Mouse (Mus musculus): ENCODE results near the gene Tmem253. TPM values are rescaled to one million over a fixed set of nuclear protein-coding genes. Genes with fewer than 3 reads are reported as not detected.

Tmem253 gene
- polyA plus RNA-seq, 1 experiment from 2014 or later = 0.43 TPM

DNA sequence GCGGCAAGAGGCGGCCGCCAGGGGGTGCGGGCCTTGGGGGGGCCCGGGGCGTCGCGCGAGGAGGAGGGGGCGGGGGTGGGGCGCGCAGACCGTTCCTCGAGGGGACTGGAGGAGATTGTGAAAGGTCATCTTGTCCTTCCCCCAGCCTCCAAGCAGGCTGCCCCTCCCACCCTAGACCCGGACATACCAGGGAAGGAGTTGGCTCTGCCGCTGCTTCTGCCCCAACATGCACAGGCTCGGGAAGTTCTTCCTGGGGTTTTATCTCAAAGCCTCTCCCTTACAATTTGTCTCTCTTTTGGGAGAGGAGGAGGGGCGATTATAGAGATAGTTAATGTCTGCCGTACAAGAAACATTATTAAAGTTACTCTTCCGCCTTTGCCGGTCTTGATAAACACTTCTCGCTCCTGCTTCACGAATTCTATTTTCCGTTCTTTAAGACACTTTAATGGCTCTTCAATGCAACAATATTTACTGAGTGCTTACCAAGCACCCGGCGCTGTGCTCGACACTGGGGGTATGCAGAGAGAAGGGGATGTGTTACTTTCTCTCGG is 622 bp upstream of the Tmem253 start:
- peak overlapping the region; percentile 94 for H3K9ac ChIP-seq
- H3K4me3 ChIP-seq = peak overlapping the region; percentile 74
- H3K27me3 ChIP-seq (replicated peaks) = no peaks in the 10 kb centered on the region
- WGBS = 2% methylated on average over 26 of the region's 28 CpGs
- peak; percentile 42; the same call in 1 of the 2 replicates for ATAC-seq (ENCODE audit: extremely low read depth, insufficient number of reproducible peaks, low FRiP score, low TSS enrichment)
- H3K4me2 ChIP-seq = peak overlapping the region; percentile 89
- no peaks in the 10 kb centered on the region for H3K9me3 ChIP-seq
- no peaks in the 10 kb centered on the region for H3K36me3 ChIP-seq
- H3K27ac ChIP-seq (replicated peaks) = peak overlapping the region; percentile 98
- peaks cover 76% of the 10 kb centered on the region for H3K4me1 ChIP-seq

DNA sequence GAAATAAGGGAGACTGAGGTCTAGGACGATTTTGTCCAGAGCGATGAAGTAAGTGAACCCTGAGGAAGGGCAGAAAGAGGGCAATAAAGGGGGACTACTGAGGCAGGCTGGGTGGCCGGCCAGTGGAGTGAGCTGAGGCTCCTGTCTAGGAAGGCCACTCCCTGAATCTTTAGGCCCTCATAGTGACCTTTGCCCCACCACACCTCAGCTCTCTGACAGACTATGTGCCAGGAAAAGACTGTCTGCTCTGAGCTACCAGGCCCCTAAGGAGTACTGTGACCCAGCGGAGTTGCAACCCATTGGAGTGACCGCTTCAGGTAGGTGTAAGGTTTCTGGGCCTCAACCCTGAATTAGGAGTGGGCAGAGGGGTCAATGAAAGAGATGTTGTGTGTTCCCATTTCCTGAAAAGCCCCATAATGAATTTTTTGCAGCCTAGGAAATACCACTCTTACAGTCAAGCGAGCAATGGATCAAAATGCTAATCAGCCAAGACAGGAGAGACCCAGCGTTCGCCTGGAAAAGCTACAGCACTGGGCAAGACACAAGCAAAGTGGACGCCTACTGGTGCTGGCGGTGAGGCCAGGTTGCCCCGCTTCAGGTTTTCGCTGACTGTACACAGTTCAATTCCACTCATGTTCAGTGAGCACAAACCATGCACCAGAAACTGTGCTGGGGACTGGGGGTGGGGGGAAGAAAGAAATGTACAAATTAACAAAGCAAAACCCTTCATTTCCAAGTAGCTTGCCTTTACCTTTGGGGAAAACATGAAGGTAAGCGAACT is 1.4 kb downstream of the Tmem253 start:
- H3K27me3 ChIP-seq (replicated peaks) = no peaks in the 10 kb centered on the region
- peaks cover 69% of the 10 kb centered on the region for H3K4me1 ChIP-seq
- no peak overlapping the region for H3K4me2 ChIP-seq
- no peak overlapping the region for H3K9ac ChIP-seq
- H3K9me3 ChIP-seq = no peaks in the 10 kb centered on the region
- WGBS = 87% methylated on average over 13 of the region's 13 CpGs
- no peak for ATAC-seq (ENCODE audit: extremely low read depth, insufficient number of reproducible peaks, low FRiP score, low TSS enrichment)
- no peaks in the 10 kb centered on the region for H3K36me3 ChIP-seq
- H3K4me3 ChIP-seq = no peak overlapping the region
- H3K27ac ChIP-seq (replicated peaks) = no peak overlapping the region

DNA sequence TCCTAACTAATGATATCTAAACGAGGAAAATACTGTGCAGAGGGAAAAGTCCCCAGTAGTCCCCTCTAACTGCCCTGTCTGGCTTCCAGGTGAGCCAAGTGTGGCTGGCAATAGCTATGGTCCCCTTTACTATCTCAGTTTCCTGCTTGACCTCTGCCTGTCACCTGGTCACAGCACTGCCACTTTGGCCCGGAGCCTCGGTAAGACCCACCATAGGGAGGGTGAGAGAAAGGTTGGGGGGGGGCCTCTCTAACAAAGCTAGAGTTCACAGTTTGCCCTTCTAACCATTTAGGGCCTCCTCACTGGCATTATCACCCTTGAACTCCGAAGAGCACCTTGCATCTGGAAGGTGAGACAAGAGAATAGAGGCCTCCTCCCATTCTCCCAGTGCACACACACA is 2.2 kb downstream of the Tmem253 start:
- 59% methylated on average over 4 of the region's 4 CpGs for WGBS
- peaks cover 69% of the 10 kb centered on the region for H3K4me1 ChIP-seq
- H3K9me3 ChIP-seq = no peaks in the 10 kb centered on the region
- H3K9ac ChIP-seq = no peak overlapping the region
- H3K27me3 ChIP-seq (replicated peaks) = no peaks in the 10 kb centered on the region
- no peaks in the 10 kb centered on the region for H3K36me3 ChIP-seq
- no peak overlapping the region for H3K4me2 ChIP-seq
- H3K27ac ChIP-seq (replicated peaks) = no peak overlapping the region
- ATAC-seq (ENCODE audit: extremely low read depth, insufficient number of reproducible peaks, low FRiP score, low TSS enrichment) = no peak
- no peak overlapping the region for H3K4me3 ChIP-seq

DNA sequence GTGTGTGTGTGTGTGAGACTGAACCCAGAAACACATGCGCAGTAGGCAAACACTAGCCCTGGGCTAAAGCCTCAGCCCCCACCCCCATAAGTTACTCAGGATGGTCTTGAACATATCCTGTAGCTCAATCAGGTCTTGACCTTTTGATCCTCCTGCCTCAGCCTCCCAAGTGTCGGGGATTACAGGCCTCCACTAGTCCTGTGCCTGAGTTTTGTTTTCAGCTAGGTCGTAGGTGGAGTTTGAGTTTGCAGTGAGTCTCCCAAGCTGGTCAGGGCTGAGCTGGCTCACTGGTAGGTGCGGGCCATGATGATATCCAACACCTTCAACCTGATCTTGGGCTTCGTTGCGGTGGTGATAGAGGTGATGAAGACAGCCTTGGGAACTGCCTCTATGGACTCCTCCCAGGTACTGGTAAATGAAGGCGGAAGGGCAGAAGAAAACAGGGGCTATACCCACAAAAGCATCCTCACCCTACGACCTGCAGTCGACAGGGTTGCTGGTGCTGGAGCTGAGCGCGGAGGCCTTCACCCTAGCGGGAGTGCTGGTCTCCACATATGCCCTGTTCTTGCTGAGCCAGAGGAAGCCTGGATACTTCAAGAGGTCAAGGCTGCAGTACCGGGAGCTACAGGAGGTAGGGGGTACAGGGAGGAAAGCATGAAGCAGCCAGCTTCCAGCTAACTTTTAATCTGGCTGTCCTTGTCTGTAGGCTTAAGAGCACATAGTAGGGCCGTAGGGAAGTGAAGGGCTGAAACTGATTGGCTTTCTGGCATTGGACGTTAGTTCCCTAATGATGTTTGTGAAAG is 3.0 kb downstream of the Tmem253 start:
- Histone ChIP-seq H3K27me3 (replicated peaks) (no peaks in the 10 kb centered on the region), H3K4me1 (peaks cover 68% of the 10 kb centered on the region), H3K36me3 (no peaks in the 10 kb centered on the region), H3K9me3 (no peaks in the 10 kb centered on the region), H3K27ac (replicated peaks) (peak overlapping the region; percentile 100; the same call in 1 of the 2 replicates), H3K4me2 (peak overlapping the region; percentile 78), H3K4me3 (peak overlapping the region; percentile 67), H3K9ac (peak overlapping the region; percentile 96)
- WGBS = 83% methylated on average over 15 of the region's 15 CpGs
- ATAC-seq (ENCODE audit: extremely low read depth, insufficient number of reproducible peaks, low FRiP score, low TSS enrichment) = no peak

DNA sequence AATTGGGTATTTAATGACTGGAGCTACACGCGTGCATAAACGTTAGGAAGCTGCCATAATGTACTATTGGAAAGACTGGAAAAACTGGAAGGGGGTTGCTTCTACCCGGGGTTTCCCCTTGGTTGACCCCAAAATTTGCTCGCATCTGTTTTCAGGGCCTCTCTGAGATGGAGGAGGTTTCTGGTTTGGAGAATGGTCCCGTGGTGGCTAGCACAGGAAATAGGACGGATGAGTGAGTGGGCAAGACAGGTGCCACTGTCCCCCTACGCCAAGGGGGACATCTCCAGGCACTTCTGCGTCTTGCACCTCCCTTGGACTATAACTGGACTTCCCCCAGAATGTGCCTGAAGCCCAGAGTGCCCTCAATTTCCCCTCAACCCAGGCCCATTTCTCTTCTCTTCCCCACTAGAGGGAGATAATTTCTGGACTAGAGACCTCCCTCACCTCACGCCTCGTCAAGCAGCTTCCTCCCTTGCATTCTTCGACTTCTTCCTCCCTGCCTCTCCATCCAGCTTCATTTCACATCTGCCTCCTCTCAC is 3.7 kb downstream of the Tmem253 start:
- H3K27ac ChIP-seq (replicated peaks) = peak overlapping the region; percentile 100
- no peaks in the 10 kb centered on the region for H3K36me3 ChIP-seq
- ATAC-seq (ENCODE audit: extremely low read depth, insufficient number of reproducible peaks, low FRiP score, low TSS enrichment) = 0 out of 2 replicates have a peak, but pooled peaks have one; percentile 3
- peak overlapping the region; percentile 78 for H3K4me2 ChIP-seq
- peak overlapping the region; percentile 67 for H3K4me3 ChIP-seq
- no peaks in the 10 kb centered on the region for H3K9me3 ChIP-seq
- H3K4me1 ChIP-seq = peaks cover 69% of the 10 kb centered on the region
- H3K27me3 ChIP-seq (replicated peaks) = no peaks in the 10 kb centered on the region
- WGBS = 30% methylated on average over 12 of the region's 12 CpGs
- H3K9ac ChIP-seq = peak overlapping the region; percentile 96

DNA sequence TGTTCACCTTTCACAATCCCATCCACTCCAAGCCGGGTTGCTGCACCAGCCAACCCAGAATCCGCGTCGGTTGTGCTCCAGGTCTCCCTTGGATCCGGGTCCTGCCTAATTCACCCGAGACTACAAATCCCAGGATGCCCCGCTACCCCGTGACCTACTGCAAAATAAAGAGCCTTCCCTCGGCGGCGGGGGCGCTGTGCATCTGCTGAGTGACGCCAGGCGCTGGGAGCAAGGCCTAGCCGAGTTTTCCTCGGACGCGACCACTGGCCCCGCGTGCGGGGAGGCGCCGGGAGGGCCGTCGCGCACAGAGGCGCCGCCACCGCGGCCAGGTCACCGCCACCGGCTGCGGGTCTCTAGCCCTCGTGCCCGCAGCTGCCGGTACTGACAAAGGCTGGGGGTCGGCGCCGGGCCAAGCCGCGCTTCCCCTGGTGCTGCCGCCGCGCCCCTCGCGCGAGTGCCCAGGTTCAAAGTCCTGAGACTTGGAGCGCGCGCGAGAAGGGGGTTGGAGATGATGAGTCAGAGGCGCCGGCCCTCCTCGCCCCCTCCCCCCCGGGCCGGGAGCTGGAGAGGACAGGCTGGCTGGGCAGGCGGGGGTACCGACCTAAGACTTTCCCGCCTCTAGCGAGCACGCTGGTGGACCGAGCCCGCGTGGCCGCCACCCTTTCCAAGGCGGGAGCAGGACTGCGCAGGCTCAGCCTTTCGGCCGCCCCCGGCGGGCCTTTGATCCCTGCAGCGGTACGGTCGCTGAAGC is 4.3 kb downstream of the Tmem253 start:
- H3K9me3 ChIP-seq = no peaks in the 10 kb centered on the region
- H3K4me1 ChIP-seq = peaks cover 69% of the 10 kb centered on the region
- H3K27ac ChIP-seq (replicated peaks) = peak overlapping the region; percentile 100
- H3K27me3 ChIP-seq (replicated peaks) = no peaks in the 10 kb centered on the region
- peak; percentile 83 for ATAC-seq (ENCODE audit: extremely low read depth, insufficient number of reproducible peaks, low FRiP score, low TSS enrichment)
- H3K4me3 ChIP-seq = peak overlapping the region; percentile 67
- H3K9ac ChIP-seq = peak overlapping the region; percentile 96
- no peaks in the 10 kb centered on the region for H3K36me3 ChIP-seq
- WGBS = under 1% methylated on average over 74 of the region's 74 CpGs
- H3K4me2 ChIP-seq = peak overlapping the region; percentile 78

DNA sequence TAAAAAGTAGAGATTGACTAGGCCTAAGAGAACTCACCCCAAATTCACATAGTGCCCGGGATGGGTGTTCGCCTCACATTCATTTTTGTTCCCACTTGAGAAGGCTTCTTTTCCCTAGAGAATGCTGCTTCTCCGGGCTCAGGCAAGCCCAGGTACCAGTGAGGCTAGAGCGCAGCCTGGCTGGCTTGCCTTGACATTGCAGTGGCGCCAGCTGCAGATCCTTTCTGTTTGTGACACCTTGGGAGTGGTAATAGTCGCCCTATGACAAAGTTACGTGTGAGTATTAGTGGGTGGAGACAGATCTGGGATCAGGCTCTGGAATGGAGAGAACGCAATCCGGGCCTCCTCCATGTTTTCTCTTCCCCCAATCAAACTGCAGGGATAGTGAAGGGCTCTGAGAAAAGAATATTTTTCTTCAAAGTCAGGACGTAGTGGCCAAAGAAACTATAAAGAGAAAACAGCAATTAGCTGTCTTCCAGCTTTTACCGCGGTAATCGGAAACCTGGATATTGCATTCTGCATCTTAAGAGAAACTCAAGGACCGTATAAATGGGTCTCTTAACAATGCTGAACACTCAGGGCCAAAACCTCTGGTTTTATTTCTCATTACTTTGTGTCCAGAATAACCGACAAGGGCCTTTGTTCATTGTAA is 5.2 kb downstream of the Tmem253 start, which contains the start of gene Zfp219:
Gene Zfp219 (minus strand): TSS at position 248 of the 652 bp plus-strand sequence.
- Histone ChIP-seq H3K4me2 (peak within 1 kb of the TSS; percentile 78), H3K36me3 (no peaks in the 10 kb centered on the region), H3K9ac (peak within 1 kb of the TSS; percentile 96), H3K4me1 (peaks cover 63% of the 10 kb centered on the region), H3K9me3 (no peaks in the 10 kb centered on the region), H3K4me3 (peak within 1 kb of the TSS; percentile 67), H3K27ac (replicated peaks) (peak within 1 kb of the TSS; percentile 100), H3K27me3 (replicated peaks) (no peaks in the 10 kb centered on the region)
- ATAC-seq (ENCODE audit: extremely low read depth, insufficient number of reproducible peaks, low FRiP score, low TSS enrichment) = peak; percentile 45
- 9% methylated on average over 15 of the region's 15 CpGs for WGBS

DNA sequence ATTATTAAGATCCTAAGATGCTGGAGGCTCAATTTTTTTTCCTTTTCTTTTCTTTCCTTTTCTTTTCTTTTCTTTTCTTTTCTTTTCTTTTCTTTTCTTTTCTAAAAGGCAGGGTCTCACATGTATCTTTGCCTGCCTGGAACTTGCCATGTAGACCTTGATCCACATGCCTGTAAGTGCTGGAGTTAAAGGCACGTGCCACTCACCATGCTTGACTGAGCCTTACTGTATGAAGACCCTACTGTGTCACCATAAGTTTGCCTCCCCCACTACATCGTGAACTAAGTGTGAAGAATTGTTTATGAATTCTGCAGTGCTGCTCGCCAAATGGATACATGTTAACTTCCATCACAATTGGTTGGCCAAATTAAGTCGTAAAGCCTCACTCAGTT is 5.7 kb downstream of the Tmem253 start:
- H3K9ac ChIP-seq = peak overlapping the region; percentile 96
- no peaks in the 10 kb centered on the region for H3K36me3 ChIP-seq
- H3K4me3 ChIP-seq = peak overlapping the region; percentile 67
- peaks cover 57% of the 10 kb centered on the region for H3K4me1 ChIP-seq
- no peaks in the 10 kb centered on the region for H3K27me3 ChIP-seq (replicated peaks)
- 79% methylated on average over 4 of the region's 4 CpGs for WGBS
- ATAC-seq (ENCODE audit: extremely low read depth, insufficient number of reproducible peaks, low FRiP score, low TSS enrichment) = no peak
- peak overlapping the region; percentile 100 for H3K27ac ChIP-seq (replicated peaks)
- H3K9me3 ChIP-seq = no peaks in the 10 kb centered on the region
- H3K4me2 ChIP-seq = peak overlapping the region; percentile 78

DNA sequence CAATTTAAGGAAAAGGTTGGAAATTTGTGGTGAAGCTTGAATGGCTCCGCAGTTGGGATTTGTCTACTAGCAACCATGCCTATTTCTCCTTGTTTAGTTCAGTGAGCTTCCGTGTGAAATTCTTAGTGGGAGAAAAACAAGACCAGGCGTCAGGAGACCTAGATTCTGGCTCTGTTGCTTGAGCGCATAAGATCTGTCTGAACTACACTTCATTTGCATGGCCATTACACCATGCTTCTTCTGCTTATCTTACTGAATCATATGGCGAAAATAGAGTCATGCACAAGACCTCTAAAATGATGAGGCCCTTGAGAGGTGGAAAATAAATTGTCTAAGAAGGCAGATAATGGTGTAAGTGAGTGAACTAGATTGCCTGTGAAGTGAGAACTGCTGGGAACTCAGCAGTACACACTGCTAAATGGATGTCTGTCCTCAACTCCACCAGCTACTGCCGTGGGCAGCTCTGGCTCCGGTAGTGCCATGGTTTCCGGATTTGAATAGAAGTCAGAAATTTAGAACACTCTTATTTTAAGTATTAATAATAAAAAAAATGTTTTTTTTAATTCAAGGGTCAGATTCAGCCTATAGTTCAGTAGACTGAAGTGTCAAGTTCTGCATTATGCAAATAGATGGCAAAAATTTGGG is 6.2 kb downstream of the Tmem253 start:
- H3K9me3 ChIP-seq = no peaks in the 10 kb centered on the region
- peak overlapping the region; percentile 100 for H3K27ac ChIP-seq (replicated peaks)
- ATAC-seq (ENCODE audit: extremely low read depth, insufficient number of reproducible peaks, low FRiP score, low TSS enrichment) = no peak
- H3K36me3 ChIP-seq = no peaks in the 10 kb centered on the region
- 82% methylated on average over 8 of the region's 8 CpGs for WGBS
- peaks cover 52% of the 10 kb centered on the region for H3K4me1 ChIP-seq
- H3K4me2 ChIP-seq = peak overlapping the region; percentile 78; the same call in 1 of the 2 replicates
- peak overlapping the region; percentile 96; the same call in 1 of the 2 replicates for H3K9ac ChIP-seq
- H3K4me3 ChIP-seq = no peak overlapping the region
- no peaks in the 10 kb centered on the region for H3K27me3 ChIP-seq (replicated peaks)

DNA sequence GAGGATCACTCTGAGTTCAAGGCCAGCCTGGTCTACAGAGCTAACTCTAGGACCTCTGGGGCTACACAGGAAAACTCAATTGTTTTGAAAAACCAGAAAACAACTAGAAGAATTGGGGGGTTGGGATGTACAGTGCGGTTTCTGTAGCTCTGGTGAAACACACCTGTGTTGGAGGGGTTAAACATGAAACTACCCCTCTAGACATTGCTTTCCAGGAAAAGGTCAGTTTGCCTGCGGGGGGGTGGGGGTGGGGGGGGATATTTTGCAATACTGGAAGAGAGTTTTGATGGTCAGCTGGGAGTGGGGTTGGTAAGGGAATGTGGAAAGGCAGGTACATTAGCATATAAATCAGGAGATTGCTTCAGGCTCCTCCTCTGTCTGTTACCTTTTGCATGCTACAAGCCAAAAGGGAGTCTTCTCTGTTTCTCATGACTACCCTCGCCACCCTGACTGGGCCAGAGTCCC is 6.8 kb downstream of the Tmem253 start:
- H3K4me2 ChIP-seq = peak overlapping the region; percentile 68
- WGBS = 64% methylated on average over 3 of the region's 3 CpGs
- H3K27ac ChIP-seq (replicated peaks) = peak overlapping the region; percentile 86
- H3K36me3 ChIP-seq = no peaks in the 10 kb centered on the region
- no peak for ATAC-seq (ENCODE audit: extremely low read depth, insufficient number of reproducible peaks, low FRiP score, low TSS enrichment)
- H3K9me3 ChIP-seq = no peaks in the 10 kb centered on the region
- H3K27me3 ChIP-seq (replicated peaks) = no peaks in the 10 kb centered on the region
- H3K4me3 ChIP-seq = peak overlapping the region; percentile 42
- H3K9ac ChIP-seq = peak overlapping the region; percentile 75
- H3K4me1 ChIP-seq = peaks cover 47% of the 10 kb centered on the region
